8 mouse cellular contexts compared by ENCODE assay signal in the genomic region with DNA sequence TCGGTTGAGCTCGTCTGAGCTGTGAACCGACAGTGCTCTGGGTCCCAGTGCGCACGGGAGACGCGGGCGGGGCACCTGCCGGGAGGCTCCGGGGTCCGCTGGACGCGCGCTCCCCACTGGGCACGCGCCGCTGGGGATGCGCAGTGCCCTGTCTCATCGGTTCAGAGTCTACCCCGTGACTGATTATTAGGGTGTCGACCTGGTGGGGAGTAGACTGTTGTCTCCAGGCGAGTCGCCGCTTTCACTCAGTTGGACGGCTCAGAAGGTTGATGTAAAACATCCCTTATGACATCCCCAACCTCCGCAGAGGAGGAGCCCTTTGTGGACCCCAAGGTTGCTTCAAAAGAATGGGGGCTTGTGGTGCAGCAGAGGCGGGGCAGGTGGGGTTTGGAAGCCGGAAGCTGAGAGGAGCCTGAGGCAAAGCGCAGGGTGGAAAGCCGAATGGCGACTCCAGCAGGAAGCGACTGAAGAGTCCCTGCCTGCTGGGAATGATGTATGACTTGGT. TPM values are rescaled to one million over a fixed set of nuclear protein-coding genes. Genes with fewer than 3 reads are reported as not detected.
A peak's percentile ranks its signal among the peaks of the same experiment; 100 is the strongest.
DNase-seq lines count a peak whose midpoint lies in the region; ATAC-seq and TF ChIP-seq lines count a peak whose summit lies in the region.

No protein-coding gene starts in this region.

- H3K4me2 ChIP-seq in hindbrain, embryonic 11.5 days (replicated peaks; ENCODE audit: low read depth, low read length) = peak overlapping the region; percentile 80
- peak overlapping the region; percentile 88 for H3K4me2 ChIP-seq in midbrain, postnatal 0 days (ENCODE audit: low read depth, low read length, poor library complexity, severe bottlenecking)

- H3K9ac ChIP-seq in hindbrain, embryonic 11.5 days (ENCODE audit: low read depth, low read length) = peak overlapping the region; percentile 96
- peak overlapping the region; percentile 84 for H3K9ac ChIP-seq in liver, adult 2 months (ENCODE audit: low read depth, low read length)
- peak overlapping the region; percentile 97 for H3K9ac ChIP-seq in midbrain, postnatal 0 days (replicated peaks; ENCODE audit: low read length, poor library complexity, severe bottlenecking)

- H3K9me3 ChIP-seq in embryonic facial prominence, embryonic 10.5 days = no peaks in the 10 kb centered on the region
- no peaks in the 10 kb centered on the region for H3K9me3 ChIP-seq in hindbrain, embryonic 11.5 days (ENCODE audit: control insufficient read depth, low read length)
- H3K9me3 ChIP-seq in midbrain, postnatal 0 days (ENCODE audit: low read length) = no peaks in the 10 kb centered on the region

- peak; percentile 46 for DNase-seq in right cerebral cortex, adult 18-20 months
- no peak for DNase-seq in right cerebral cortex, adult 2 months (ENCODE audit: low spot score in 2 of 2)
- peak; percentile 69 for DNase-seq in embryonic facial prominence, embryonic 10.5 days (ENCODE audit: low spot score)
- DNase-seq in hindbrain, embryonic 11.5 days (ENCODE audit: low spot score) = peak; percentile 73
- peak; percentile 42 for DNase-seq in liver, adult 2 months (ENCODE audit: extremely low read depth, low read depth, low spot score)
- peak; percentile 61 for DNase-seq in midbrain, postnatal 0 days (ENCODE audit: low spot score)
- DNase-seq in spleen, postnatal 10 days (ENCODE audit: low spot score in 2 of 2) = no peak

- no peak for TF ChIP-seq POLR2A in liver, adult 2 months (IDR thresholded peaks at IDR 0.05; ENCODE audit: extremely low read depth, insufficient read depth, low read length)

- H3K4me3 ChIP-seq in embryonic facial prominence, embryonic 10.5 days = peak overlapping the region; percentile 98
- H3K4me3 ChIP-seq in hindbrain, embryonic 11.5 days (ENCODE audit: low read depth, low read length) = peak overlapping the region; percentile 97
- peak overlapping the region; percentile 78 for H3K4me3 ChIP-seq in liver, adult 2 months (ENCODE audit: insufficient read depth, low read depth, low read length)
- H3K4me3 ChIP-seq in midbrain, postnatal 0 days (ENCODE audit: low read depth, low read length) = peak overlapping the region; percentile 75

- WGBS in embryonic facial prominence, embryonic 10.5 days = under 1% methylated on average over 32 of the region's 32 CpGs
- under 1% methylated on average over 32 of the region's 32 CpGs for WGBS in hindbrain, embryonic 11.5 days
- under 1% methylated on average over 32 of the region's 32 CpGs for WGBS in liver, adult 2 months
- whole genome bisulfite sequencing in midbrain, postnatal 0 days = under 1% methylated on average over 27 of the region's 32 CpGs

- H3K27me3 ChIP-seq in embryonic facial prominence, embryonic 10.5 days (replicated peaks; ENCODE audit: low read depth, poor library complexity, severe bottlenecking) = no peaks in the 10 kb centered on the region
- H3K27me3 ChIP-seq in hindbrain, embryonic 11.5 days (ENCODE audit: control insufficient read depth, insufficient read depth, low read length) = no peaks in the 10 kb centered on the region
- H3K27me3 ChIP-seq in liver, adult 2 months (ENCODE audit: control insufficient read depth, insufficient read depth, low read length) = no peaks in the 10 kb centered on the region
- no peaks in the 10 kb centered on the region for H3K27me3 ChIP-seq in midbrain, postnatal 0 days (ENCODE audit: insufficient read depth, low read length)

- no peaks in the 10 kb centered on the region for H3K36me3 ChIP-seq in embryonic facial prominence, embryonic 10.5 days (replicated peaks)
- no peaks in the 10 kb centered on the region for H3K36me3 ChIP-seq in hindbrain, embryonic 11.5 days (ENCODE audit: control insufficient read depth, insufficient read depth, low read length)
- H3K36me3 ChIP-seq in liver, adult 2 months (ENCODE audit: control insufficient read depth, insufficient read depth, low read length) = no peaks in the 10 kb centered on the region
- H3K36me3 ChIP-seq in midbrain, postnatal 0 days (ENCODE audit: insufficient read depth, low read length) = no peaks in the 10 kb centered on the region

- ATAC-seq in hindbrain, embryonic 11.5 days (ENCODE audit: low FRiP score) = peak; percentile 81
- ATAC-seq in midbrain, postnatal 0 days (ENCODE audit: low FRiP score) = peak; percentile 81
- no peak for ATAC-seq in activated CD4-positive, CD25-positive, alpha-beta regulatory T cell, adult 4 months

- TF ChIP-seq CTCF in liver, adult 2 months (IDR thresholded peaks at IDR 0.05; ENCODE audit: low read depth, low read length) = peak; percentile 27
- no peak for TF ChIP-seq CTCF in midbrain, postnatal 0 days (IDR thresholded peaks at IDR 0.05)

- peak overlapping the region; percentile 95 for H3K27ac ChIP-seq in embryonic facial prominence, embryonic 10.5 days (replicated peaks)
- peak overlapping the region; percentile 94 for H3K27ac ChIP-seq in hindbrain, embryonic 11.5 days (ENCODE audit: low read depth, low read length)
- peak overlapping the region; percentile 75 for H3K27ac ChIP-seq in liver, adult 2 months (replicated peaks; ENCODE audit: insufficient read depth, low read depth, low read length)
- peak overlapping the region; percentile 89 for H3K27ac ChIP-seq in midbrain, postnatal 0 days (ENCODE audit: low read depth, low read length)

- H3K79me2 ChIP-seq in liver, adult 2 months (ENCODE audit: control insufficient read depth, insufficient read depth, low read length) = peaks cover 14% of the 10 kb centered on the region

- H3K4me1 ChIP-seq in embryonic facial prominence, embryonic 10.5 days = peaks cover 37% of the 10 kb centered on the region
- peaks cover 3% of the 10 kb centered on the region; the same call in 1 of the 2 replicates for H3K4me1 ChIP-seq in hindbrain, embryonic 11.5 days (replicated peaks; ENCODE audit: control insufficient read depth, insufficient read depth, low read length)
- peaks cover 8% of the 10 kb centered on the region for H3K4me1 ChIP-seq in liver, adult 2 months (ENCODE audit: control insufficient read depth, insufficient read depth, low read length)
- peaks cover 5% of the 10 kb centered on the region; the same call in 1 of the 2 replicates for H3K4me1 ChIP-seq in midbrain, postnatal 0 days (ENCODE audit: insufficient read depth, low read length)

RNA-seq across cellular contexts. Expression of gene Cdc42bpb, which starts 0.5 kb away (rescaled TPM):
- 32.6 and 32.7 TPM in 2 replicates for polyA plus RNA-seq in embryonic facial prominence, embryonic 10.5 days (2016; fragmentation: Nextera tagmentation; extraction: Ambion mirVana)
- 28.6 and 31.9 TPM in 2 replicates for polyA plus RNA-seq in hindbrain, embryonic 11.5 days (2014; fragmentation: Nextera tagmentation; extraction: Ambion mirVana)
- 19.5 and 28.7 TPM in 2 replicates for total RNA-seq in liver, adult 2 months (2014; rRNA removed)
- polyA plus RNA-seq in liver, adult 2 months (2012; rRNA removed) = 96.3 and 122 TPM in 2 replicates
- total RNA-seq in midbrain, postnatal 0 days (2014; rRNA removed) = 190 and 259 TPM in 2 replicates
- 35.4 and 36.4 TPM in 2 replicates for polyA plus RNA-seq in midbrain, postnatal 0 days (2015; fragmentation: Nextera tagmentation; extraction: Ambion mirVana)
- under 1 TPM; 0.25 to 0.27 TPM for polyA plus RNA-seq in activated CD4-positive, CD25-positive, alpha-beta regulatory T cell, adult 4 months (2017; shearing (Covaris generic))

RNA-seq across cellular contexts. Expression of gene Lbhd2, which starts 28.6 kb away (rescaled TPM):
- polyA plus RNA-seq in embryonic facial prominence, embryonic 10.5 days (2016; fragmentation: Nextera tagmentation; extraction: Ambion mirVana) = not detected in 2 replicates
- 0.47 TPM in 1 of 2 replicates, not detected in the other for polyA plus RNA-seq in hindbrain, embryonic 11.5 days (2014; fragmentation: Nextera tagmentation; extraction: Ambion mirVana)
- total RNA-seq in liver, adult 2 months (2014; rRNA removed) = not detected in 2 replicates
- not detected in 2 replicates for polyA plus RNA-seq in liver, adult 2 months (2012; rRNA removed)
- total RNA-seq in midbrain, postnatal 0 days (2014; rRNA removed) = 4.4 and 6.4 TPM in 2 replicates
- 18.2 and 19.9 TPM in 2 replicates for polyA plus RNA-seq in midbrain, postnatal 0 days (2015; fragmentation: Nextera tagmentation; extraction: Ambion mirVana)
- not detected for polyA plus RNA-seq in activated CD4-positive, CD25-positive, alpha-beta regulatory T cell, adult 4 months (2017; shearing (Covaris generic))

RNA-seq across cellular contexts. Expression of gene Exoc3l4, which starts 38.8 kb away (rescaled TPM):
- polyA plus RNA-seq in embryonic facial prominence, embryonic 10.5 days (2016; fragmentation: Nextera tagmentation; extraction: Ambion mirVana) = 5.7 and 7.0 TPM in 2 replicates
- 3.5 and 3.8 TPM in 2 replicates for polyA plus RNA-seq in hindbrain, embryonic 11.5 days (2014; fragmentation: Nextera tagmentation; extraction: Ambion mirVana)
- 1.0 and 1.2 TPM in 2 replicates for total RNA-seq in liver, adult 2 months (2014; rRNA removed)
- polyA plus RNA-seq in liver, adult 2 months (2012; rRNA removed) = 3.0 and 3.4 TPM in 2 replicates
- total RNA-seq in midbrain, postnatal 0 days (2014; rRNA removed) = 2.4 and 3.3 TPM in 2 replicates
- 1.7 and 2.8 TPM in 2 replicates for polyA plus RNA-seq in midbrain, postnatal 0 days (2015; fragmentation: Nextera tagmentation; extraction: Ambion mirVana)
- not detected for polyA plus RNA-seq in activated CD4-positive, CD25-positive, alpha-beta regulatory T cell, adult 4 months (2017; shearing (Covaris generic))

Comparison
In these comparisons a context has a peak if more than half of its experiments do, and no peak if none do; other contexts are left out.
1. DNase-seq: peak in right cerebral cortex, adult 18-20 months (single experiment), embryonic facial prominence, embryonic 10.5 days (single experiment), hindbrain, embryonic 11.5 days (single experiment), liver, adult 2 months (single experiment) and midbrain, postnatal 0 days (single experiment); none in right cerebral cortex, adult 2 months (0 of 2) and spleen, postnatal 10 days (0 of 2).
2. RNA of gene Cdc42bpb, which starts 0.5 kb away (polyA plus RNA-seq): 96.3 to 122 TPM in liver, adult 2 months, 35.4 to 36.4 TPM in midbrain, postnatal 0 days, 32.6 to 32.7 TPM in embryonic facial prominence, embryonic 10.5 days and 28.6 to 31.9 TPM in hindbrain, embryonic 11.5 days; 0.25 to 0.27 TPM in activated CD4-positive, CD25-positive, alpha-beta regulatory T cell, adult 4 months; every median in the first group is over 10 times any median in the second.
3. RNA of gene Lbhd2, which starts 28.6 kb away (polyA plus RNA-seq): 18.2 to 19.9 TPM in midbrain, postnatal 0 days; 0.47 TPM in hindbrain, embryonic 11.5 days, not detected in embryonic facial prominence, embryonic 10.5 days, not detected in liver, adult 2 months and not detected in activated CD4-positive, CD25-positive, alpha-beta regulatory T cell, adult 4 months; every median in the first group is over 10 times any median in the second.
4. Peak in every context shown above with its lines, with median percentiles within 50 percentile points of each other: H3K27ac ChIP-seq, H3K4me3 ChIP-seq and H3K9ac ChIP-seq.